Mouse (Mus musculus): ENCODE data around the gene Scn11a. TPM values are rescaled to one million over a fixed set of nuclear protein-coding genes. Genes with fewer than 3 reads are reported as not detected.

Scn11a gene
- total RNA-seq, 2 experiments from 2014 or later = not detected

- DNase-seq = no peak
Observed at GRCm38 (mm10) chr9:119795254-119795912, 29.9 kb downstream of the Scn11a start.

- no peak for DNase-seq
Observed at GRCm38 (mm10) chr9:119794470-119794869, 30.8 kb downstream of the Scn11a start.

- no peak for DNase-seq
Observed at GRCm38 (mm10) chr9:119792505-119792904, 32.8 kb downstream of the Scn11a start.

GRCm38 (mm10) chr9:119780901-119781300 is 44.4 kb downstream of the Scn11a start:
- no peak for DNase-seq

- no peak for DNase-seq
Observed at GRCm38 (mm10) chr9:119776661-119777060, 48.6 kb downstream of the Scn11a start.

- DNase-seq = no peak
Observed at GRCm38 (mm10) chr9:119768585-119768984, 56.7 kb downstream of the Scn11a start.

- no peak for DNase-seq
Observed at GRCm38 (mm10) chr9:119760226-119760625, 65.0 kb downstream of the Scn11a start.

GRCm38 (mm10) chr9:119759457-119759856 is 65.8 kb downstream of the Scn11a start:
- no peak for DNase-seq

- peak; percentile 16 to 27 for DNase-seq
Observed at GRCm38 (mm10) chr9:119751507-119751906, 73.7 kb downstream of the Scn11a start.

- no peak for DNase-seq
Observed at GRCm38 (mm10) chr9:119749112-119749511, 76.1 kb downstream of the Scn11a start.

GRCm38 (mm10) chr9:119743900-119744299 is 81.4 kb downstream of the Scn11a start:
- no peak for DNase-seq

- no peak for DNase-seq
Observed at GRCm38 (mm10) chr9:119743312-119743711, 81.9 kb downstream of the Scn11a start.

- no peak for DNase-seq
Observed at GRCm38 (mm10) chr9:119741101-119741786, 84.0 kb downstream of the Scn11a start.

GRCm38 (mm10) chr9:119728412-119729097 is 96.7 kb downstream of the Scn11a start:
- DNase-seq = no peak

- no peak for DNase-seq
Observed at GRCm38 (mm10) chr9:119726990-119727389, 98.3 kb downstream of the Scn11a start.

GRCm38 (mm10) chr9:119725293-119725862 is 99.9 kb downstream of the Scn11a start:
- no peak for DNase-seq

- no peak for DNase-seq
Observed at GRCm38 (mm10) chr9:119719222-119719621, 106.0 kb downstream of the Scn11a start, which contains the start of gene Scn10a. Gene Scn10a (minus strand): TSS chr9:119719322.

- peak in 1 of 2 experiments; percentile 9 for DNase-seq
Observed at GRCm38 (mm10) chr9:119706700-119707099, 118.6 kb downstream of the Scn11a start.

Other genes with a start within 250 kb of the Scn11a start
- 1 to 10 TPM in 1 of 2 experiments, under 1 TPM in 1; 0.91 to 1.2 TPM for gene Scn5a, start 246.4 kb downstream of the Scn11a start, total RNA-seq (2021)
- not detected for gene Scn10a, start 106.1 kb downstream of the Scn11a start, total RNA-seq (2021)
- 10 to 100 TPM; 69.2 to 79.7 TPM for gene Wdr48, start 69.4 kb upstream of the Scn11a start, total RNA-seq (2021)
- gene Gorasp1, start 112.1 kb upstream of the Scn11a start, total RNA-seq (2021) = 10 to 100 TPM; 33.4 to 35.2 TPM
- under 1 TPM; 0.80 to 0.86 TPM for gene Ttc21a, start 112.2 kb upstream of the Scn11a start, total RNA-seq (2021)
- gene Csrnp1, start 159.2 kb upstream of the Scn11a start, total RNA-seq (2021) = 10 to 100 TPM; 12.8 to 15.5 TPM
- gene Xirp1, start 198.1 kb upstream of the Scn11a start, total RNA-seq (2021) = under 1 TPM; 0.05 to 0.20 TPM
- 10 to 100 TPM; 29.0 to 30.9 TPM for gene Cx3cr1, start 244.4 kb upstream of the Scn11a start, total RNA-seq (2021)